Mouse (Mus musculus) forebrain, embryonic 11.5 days (tissue): ENCODE data around the gene C1qtnf7. TPM values are rescaled to one million over a fixed set of nuclear protein-coding genes. Genes with fewer than 3 reads are reported as not detected.

Source experiments
- ATAC-seq: fragments of 200-750 bp; cut with Nextera tagmentation; replicated peaks from 2 replicates; pipeline ENCODE4 v1.8.0; 2017; ENCODE audit warnings: moderate TSS enrichment; ENCODE audit not compliant: low FRiP score
- DNase-seq: peaks from one replicate; pipeline ENCODE4 v3.0.0-alpha.2; 2017; ENCODE audit warnings: low spot score
- H3K27ac ChIP-seq: fragments of 300-500 bp; sonication (generic); 2 replicates; pipeline ENCODE4 v1.5.1; 2014; ENCODE audit warnings: low read depth, low read length
- H3K27me3 ChIP-seq: fragments of 300-500 bp; sonication (generic); 2 replicates; pipeline ENCODE4 v1.6.1; 2014; ENCODE audit warnings: mild to moderate bottlenecking, low read length, mixed read lengths; ENCODE audit not compliant: control insufficient read depth, insufficient read depth
- H3K36me3 ChIP-seq: fragments of 300-500 bp; sonication (generic); 2 replicates; pipeline ENCODE4 v1.6.1; 2014; ENCODE audit warnings: mild to moderate bottlenecking, low read length, moderate library complexity, mixed read lengths; ENCODE audit not compliant: control insufficient read depth, insufficient read depth
- H3K4me1 ChIP-seq: fragments of 300-500 bp; sonication (generic); replicated peaks from 2 replicates; pipeline ENCODE4 v1.6.1; 2014; ENCODE audit warnings: low read length, mixed read lengths; ENCODE audit not compliant: control insufficient read depth, insufficient read depth
- H3K4me2 ChIP-seq: fragments of 300-500 bp; sonication (generic); 2 replicates; pipeline ENCODE4 v1.6.1; 2014; ENCODE audit warnings: low read depth, mild to moderate bottlenecking, low read length, moderate library complexity, mixed read lengths; ENCODE audit not compliant: severe bottlenecking
- H3K4me3 ChIP-seq: fragments of 300-500 bp; sonication (generic); 2 replicates; pipeline ENCODE4 v1.5.1; 2014; ENCODE audit warnings: low read depth, low read length
- H3K9ac ChIP-seq: fragments of 300-500 bp; sonication (generic); 2 replicates; pipeline ENCODE4 v1.6.1; 2014; ENCODE audit warnings: low read length
- H3K9me3 ChIP-seq: fragments of 300-500 bp; sonication (generic); 2 replicates; pipeline ENCODE4 v1.6.1; 2016; ENCODE audit warnings: low read length, mixed read lengths; ENCODE audit not compliant: control insufficient read depth
- WGBS: fragments of 180-500 bp; shearing (Covaris S2); extraction: QIAGEN DNeasy Blood & Tissue Kit; methylation state at CpG from one replicate; pipeline ENCODE4 v1.1.7; 2014; 5-methylcytosine and 5-hydroxymethylcytosine counted together
- polyA plus RNA-seq: library from polyadenylated mRNA; unstranded; fragments of >200 nt; fragmentation: Nextera tagmentation; extraction: Ambion mirVana; gene quantifications from 2 replicates; pipeline ENCODE4 v1.2.1, GENCODE M21; 2014

C1qtnf7 gene
- polyA plus RNA-seq, 1 experiment from 2014 or later = 0.28 TPM

DNA sequence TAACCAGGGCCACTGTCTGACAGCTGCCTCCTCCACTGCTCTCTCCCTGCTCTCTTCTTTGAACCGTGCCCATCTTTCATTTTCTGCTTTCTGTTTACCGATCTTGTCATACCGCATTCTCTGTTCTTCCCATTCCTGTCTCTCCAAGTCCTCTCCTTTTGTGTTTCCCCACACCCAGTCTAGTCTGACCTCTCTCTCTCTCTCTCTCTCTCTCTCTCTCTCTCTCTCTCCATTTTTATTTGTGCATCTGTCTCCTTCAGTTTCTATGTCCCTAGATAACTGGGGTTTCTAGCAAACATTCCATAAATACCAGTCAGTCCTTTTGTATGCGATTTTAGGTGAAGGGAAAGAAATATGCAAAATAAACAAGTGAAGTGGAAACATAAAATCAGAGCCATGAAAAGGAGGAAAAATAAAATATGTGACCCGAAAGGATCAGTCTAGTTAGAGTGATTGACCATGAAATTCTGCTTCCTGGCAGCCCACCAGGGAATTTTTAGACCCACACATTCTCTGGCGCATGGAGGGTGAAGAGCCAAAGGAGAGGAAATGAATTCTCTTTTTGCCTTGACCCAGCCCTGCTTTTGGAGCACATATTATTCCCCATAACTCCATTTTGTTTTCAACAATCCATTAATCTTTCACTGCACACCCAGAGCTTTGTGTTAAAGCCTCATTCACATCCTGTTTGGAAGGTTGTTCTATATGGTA is 11.7 kb downstream of the C1qtnf7 start:
- ATAC-seq (no peak), DNase-seq (no peak)
- WGBS = 82% methylated on average over 6 of the region's 6 CpGs
- no peak overlapping the region for H3K9ac ChIP-seq
- no peaks in the 10 kb centered on the region for H3K4me1 ChIP-seq
- H3K27me3 ChIP-seq = no peaks in the 10 kb centered on the region
- no peak overlapping the region for H3K27ac ChIP-seq
- H3K36me3 ChIP-seq = no peaks in the 10 kb centered on the region
- H3K9me3 ChIP-seq = no peaks in the 10 kb centered on the region
- no peak overlapping the region for H3K4me3 ChIP-seq
- H3K4me2 ChIP-seq = no peak overlapping the region

DNA sequence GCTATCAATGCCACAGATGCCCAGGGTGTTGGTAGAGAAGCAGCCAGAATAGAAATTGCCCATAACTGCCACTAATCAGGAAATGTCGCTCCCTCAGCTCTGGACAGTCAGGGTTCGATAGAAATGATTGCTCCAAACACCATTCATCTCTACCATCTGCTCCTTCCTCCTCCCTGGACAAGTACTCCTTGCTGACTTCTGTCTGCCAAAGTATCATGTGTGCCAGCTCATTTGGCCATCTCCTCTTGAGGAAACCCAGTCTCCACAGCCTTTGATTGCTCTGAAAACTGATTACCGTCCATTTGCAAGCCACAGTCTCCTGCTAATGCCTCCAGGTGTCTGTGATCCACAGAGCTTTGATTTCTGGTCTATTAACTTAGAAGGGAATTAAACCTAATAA is 14.8 kb downstream of the C1qtnf7 start:
- no peak overlapping the region for H3K27ac ChIP-seq
- H3K36me3 ChIP-seq = no peaks in the 10 kb centered on the region
- 87% methylated on average over 3 of the region's 3 CpGs for WGBS
- no peaks in the 10 kb centered on the region for H3K27me3 ChIP-seq
- no peaks in the 10 kb centered on the region for H3K9me3 ChIP-seq
- H3K9ac ChIP-seq = no peak overlapping the region
- DNase-seq (no peak), ATAC-seq (no peak)
- no peaks in the 10 kb centered on the region for H3K4me1 ChIP-seq
- H3K4me2 ChIP-seq = no peak overlapping the region
- H3K4me3 ChIP-seq = no peak overlapping the region

DNA sequence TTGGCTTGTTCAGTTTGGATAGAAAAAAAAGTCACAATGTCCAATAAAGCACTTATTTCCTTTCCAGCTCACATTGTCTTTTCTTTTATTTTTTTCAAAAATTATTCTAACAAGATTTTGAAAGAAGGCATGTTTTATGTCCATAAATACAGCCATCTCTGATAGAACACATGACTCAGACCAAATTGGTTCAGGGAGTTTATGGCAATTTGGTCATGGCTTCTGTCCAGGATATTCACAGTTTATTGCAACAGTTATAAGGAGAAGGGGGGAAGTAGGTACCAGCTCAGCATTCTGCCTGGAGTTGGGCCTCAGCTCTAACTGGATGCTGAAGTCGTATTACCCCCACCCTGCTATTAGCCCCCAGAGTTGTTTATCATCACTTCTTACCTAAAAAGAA is 15.5 kb downstream of the C1qtnf7 start:
- Histone ChIP-seq H3K4me2 (no peak overlapping the region), H3K4me3 (no peak overlapping the region), H3K27ac (no peak overlapping the region), H3K9me3 (no peaks in the 10 kb centered on the region), H3K4me1 (no peaks in the 10 kb centered on the region), H3K27me3 (no peaks in the 10 kb centered on the region), H3K9ac (no peak overlapping the region), H3K36me3 (no peaks in the 10 kb centered on the region)
- DNase-seq = no peak
- no peak for ATAC-seq
- WGBS = 96% methylated on average over 1 of the region's 1 CpGs

GRCm38 (mm10) chr5:43538322-43539167 is 23.2 kb downstream of the C1qtnf7 start:
- DNase-seq = no peak
- 82% methylated on average over 14 of the region's 14 CpGs for WGBS
- H3K4me1 ChIP-seq = no peaks in the 10 kb centered on the region
- no peak overlapping the region for H3K4me2 ChIP-seq
- no peak overlapping the region for H3K4me3 ChIP-seq
- H3K36me3 ChIP-seq = no peaks in the 10 kb centered on the region
- H3K27me3 ChIP-seq = no peaks in the 10 kb centered on the region
- no peak overlapping the region for H3K27ac ChIP-seq
- no peak for ATAC-seq
- no peaks in the 10 kb centered on the region for H3K9me3 ChIP-seq
- no peak overlapping the region for H3K9ac ChIP-seq

GRCm38 (mm10) chr5:43539168-43539516 is 23.8 kb downstream of the C1qtnf7 start:
- Histone ChIP-seq H3K27me3 (no peaks in the 10 kb centered on the region), H3K36me3 (no peaks in the 10 kb centered on the region), H3K4me2 (no peak overlapping the region), H3K27ac (no peak overlapping the region), H3K9ac (no peak overlapping the region), H3K4me3 (no peak overlapping the region), H3K9me3 (no peaks in the 10 kb centered on the region; the same call in 1 of the 2 replicates), H3K4me1 (no peaks in the 10 kb centered on the region)
- DNase-seq = no peak
- no peak for ATAC-seq
- 70% methylated on average over 3 of the region's 3 CpGs for WGBS

DNA sequence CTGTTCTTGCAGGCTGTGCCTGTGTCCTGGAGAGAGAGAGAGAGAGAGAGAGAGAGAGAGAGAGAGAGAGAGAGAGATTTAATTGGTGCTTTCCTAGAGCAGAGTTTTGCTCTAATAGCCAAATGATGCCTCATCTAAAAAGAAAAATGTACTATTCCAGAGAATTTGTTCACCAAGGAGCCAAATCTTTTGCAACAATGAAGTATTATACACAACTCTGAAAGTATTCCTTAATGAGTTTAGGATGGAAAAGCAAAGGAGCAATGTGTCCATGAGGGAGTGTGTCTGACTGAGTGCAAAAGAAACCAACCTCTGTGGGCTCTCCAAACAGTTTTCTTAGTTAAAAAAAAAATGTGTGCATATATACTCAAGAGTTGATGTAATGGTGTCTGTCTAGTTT is 24.5 kb downstream of the C1qtnf7 start:
- Histone ChIP-seq H3K36me3 (no peaks in the 10 kb centered on the region), H3K4me2 (no peak overlapping the region), H3K4me3 (no peak overlapping the region), H3K4me1 (no peaks in the 10 kb centered on the region), H3K9me3 (peaks cover 4% of the 10 kb centered on the region; the same call in 1 of the 2 replicates), H3K27me3 (no peaks in the 10 kb centered on the region), H3K27ac (no peak overlapping the region), H3K9ac (no peak overlapping the region)
- ATAC-seq = no peak
- DNase-seq = no peak

GRCm38 (mm10) chr5:43541492-43541891 is 26.2 kb downstream of the C1qtnf7 start:
- no peak overlapping the region for H3K4me3 ChIP-seq
- no peak overlapping the region for H3K9ac ChIP-seq
- WGBS = 78% methylated on average over 5 of the region's 5 CpGs
- no peak for DNase-seq
- H3K4me2 ChIP-seq = no peak overlapping the region
- ATAC-seq = no peak
- no peak overlapping the region for H3K27ac ChIP-seq
- H3K36me3 ChIP-seq = no peaks in the 10 kb centered on the region
- no peaks in the 10 kb centered on the region for H3K27me3 ChIP-seq
- H3K4me1 ChIP-seq = no peaks in the 10 kb centered on the region
- H3K9me3 ChIP-seq = peaks cover 4% of the 10 kb centered on the region; the same call in 1 of the 2 replicates

- no peak for ATAC-seq
- no peak overlapping the region for H3K9ac ChIP-seq
Observed at GRCm38 (mm10) chr5:43542246-43542845, 27.0 kb downstream of the C1qtnf7 start.

More at GRCm38 (mm10) chr5:43542246-43542845, 27.0 kb downstream of the C1qtnf7 start:
- no peaks in the 10 kb centered on the region for H3K36me3 ChIP-seq
- DNase-seq = no peak
- peaks cover 4% of the 10 kb centered on the region; the same call in 1 of the 2 replicates for H3K9me3 ChIP-seq
- no peak overlapping the region for H3K4me3 ChIP-seq
- no peaks in the 10 kb centered on the region for H3K27me3 ChIP-seq
- H3K27ac ChIP-seq = no peak overlapping the region
- WGBS = 80% methylated on average over 7 of the region's 7 CpGs
- H3K4me1 ChIP-seq = no peaks in the 10 kb centered on the region
- no peak overlapping the region for H3K4me2 ChIP-seq
